Mouse (Mus musculus) v-Abl transformed pro-B cells (cell line): ENCODE data around the gene B3gnt9.
"Not testable (repeated sequence)": the region's sequence is repeated elsewhere in the genome, so short reads cannot be mapped to it uniquely, and the experiment has no call there.

Experiments
- in situ Hi-C, 2 experiments: fragments of 400-800 bp; cut with MboI; formaldehyde crosslinking; loops; one replicate each; pipeline ENCODE4 v1.15.1; 2025; ENCODE audit not compliant: unreplicated experiment in 2 of 2

Gene B3gnt9

GRCm38 (mm10) chr8:105263244-105263912 is 8.4 kb upstream of the B3gnt9 start:
- in situ Hi-C loops = loop anchor here in 1 of 2 experiments (10.0 kb wide), 1 partner anchor 99 kb away; no protein-coding TSS in a partner anchor

DNA sequence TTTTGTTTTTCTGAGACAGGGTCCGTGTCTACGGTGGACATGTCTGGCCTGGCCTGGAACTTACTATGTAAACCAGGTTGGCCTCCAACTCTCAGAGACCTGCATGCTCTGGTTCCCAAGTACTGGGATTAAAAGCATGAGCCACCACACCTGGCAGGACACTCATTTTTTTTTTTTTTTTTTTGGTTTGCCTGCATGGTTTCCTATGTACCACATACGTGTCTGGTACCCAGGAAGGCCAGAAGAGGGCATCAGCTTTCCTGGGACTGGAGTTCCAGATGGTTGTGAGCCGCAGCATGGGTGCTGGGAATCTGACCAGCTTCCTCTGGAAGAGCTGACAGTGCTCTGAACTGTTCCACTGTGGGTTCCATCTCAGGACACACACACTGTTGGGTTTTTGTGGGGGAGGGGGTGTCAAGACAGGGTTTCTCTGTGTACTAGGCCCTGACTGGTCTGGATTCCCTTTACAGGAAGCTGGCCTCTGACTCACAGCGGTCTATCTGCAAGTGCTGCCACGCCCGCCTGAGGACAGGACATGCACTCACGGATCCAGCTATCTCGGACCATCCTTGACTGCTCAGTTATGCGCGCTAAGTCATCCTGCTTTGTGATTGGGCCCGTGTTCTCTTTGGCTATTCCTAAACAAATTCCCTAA is 6.5 kb upstream of the B3gnt9 start:
- in situ Hi-C loops = loop anchor here in 1 of 2 experiments (10.0 kb wide), 1 partner anchor 97 kb away; no protein-coding TSS in a partner anchor

DNA sequence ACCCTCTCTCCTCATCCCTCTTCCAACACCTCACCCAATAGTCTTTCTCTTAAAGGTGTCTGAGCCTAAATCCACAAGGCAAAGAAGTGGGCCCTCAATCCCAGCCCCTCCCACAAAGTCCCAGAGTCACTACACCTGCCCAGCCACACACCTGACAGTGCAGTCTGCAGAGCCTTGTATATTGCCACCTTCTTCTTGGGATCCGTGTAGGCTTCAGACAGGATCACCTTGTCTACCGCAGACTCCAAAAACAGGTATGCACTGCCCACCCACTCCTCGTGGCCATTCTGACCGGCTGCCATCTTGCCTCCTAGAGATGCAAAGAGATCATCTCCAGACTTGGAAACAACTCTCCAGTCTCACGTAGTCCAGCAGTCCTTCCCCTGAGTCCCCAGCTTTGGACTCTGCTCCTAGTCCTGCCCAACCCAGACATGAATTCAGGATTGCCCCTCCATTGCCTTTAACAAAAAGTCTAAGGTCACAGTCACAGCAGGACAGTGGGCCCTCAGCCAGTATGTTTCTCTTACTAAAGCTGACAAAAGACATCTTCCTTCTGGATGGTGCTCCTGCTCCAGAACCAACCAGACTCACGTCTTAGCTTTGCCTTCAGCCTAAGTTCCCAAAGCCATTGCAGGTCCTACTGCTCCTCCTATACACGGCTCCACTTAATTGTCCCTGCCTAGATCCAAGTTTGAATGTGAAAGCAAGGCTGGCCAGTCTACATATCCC is 5.6 kb upstream of the B3gnt9 start:
- in situ Hi-C loops = loop anchor here in 1 of 2 experiments (10.0 kb wide), 1 partner anchor 96 kb away; no protein-coding TSS in a partner anchor

GRCm38 (mm10) chr8:105259721-105260320 is 4.9 kb upstream of the B3gnt9 start:
- in situ Hi-C loops = loop anchor here in 1 of 2 experiments (10.0 kb wide), 1 partner anchor 95 kb away; no protein-coding TSS in a partner anchor

DNA sequence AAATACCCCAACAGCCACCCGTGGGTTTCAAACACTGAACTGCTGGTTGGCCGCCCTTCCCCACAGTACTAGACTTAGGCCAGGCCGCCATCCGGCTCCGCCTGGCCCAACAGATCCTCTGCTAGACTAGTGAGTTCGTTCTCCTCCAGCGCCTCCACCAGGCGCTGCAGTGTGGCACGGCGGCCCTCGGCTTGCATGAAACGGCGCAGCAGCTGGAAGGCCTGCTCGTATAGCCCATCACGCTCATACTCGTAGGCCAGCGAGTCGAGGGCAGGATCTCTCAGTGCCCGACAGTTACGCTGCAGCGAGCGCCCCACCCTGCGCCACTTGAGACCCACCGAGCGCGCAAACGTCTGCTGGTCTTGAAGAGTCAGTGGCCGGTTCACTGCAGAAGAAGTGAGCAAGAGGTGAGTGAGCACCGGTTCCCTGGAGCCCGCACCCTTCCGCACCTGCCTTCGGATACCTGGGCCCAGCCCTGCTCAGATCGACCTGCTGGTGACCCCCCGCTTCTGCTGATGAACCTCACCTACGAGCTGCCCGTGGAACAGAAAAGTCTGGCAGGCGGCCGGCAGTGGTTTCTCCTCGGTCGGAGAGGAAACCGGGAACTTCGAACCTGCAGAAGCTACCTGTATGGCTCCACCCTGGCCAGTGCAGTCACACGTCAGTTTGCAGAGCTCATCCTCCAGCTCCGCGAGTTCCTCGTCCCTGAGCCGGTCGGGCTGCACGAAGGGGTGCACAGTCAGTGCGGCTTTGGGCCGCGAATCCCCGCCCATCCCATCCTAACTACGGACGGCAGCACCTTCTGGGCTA is 4.2 kb upstream of the B3gnt9 start:
- in situ Hi-C loops = no loop called here

DNA sequence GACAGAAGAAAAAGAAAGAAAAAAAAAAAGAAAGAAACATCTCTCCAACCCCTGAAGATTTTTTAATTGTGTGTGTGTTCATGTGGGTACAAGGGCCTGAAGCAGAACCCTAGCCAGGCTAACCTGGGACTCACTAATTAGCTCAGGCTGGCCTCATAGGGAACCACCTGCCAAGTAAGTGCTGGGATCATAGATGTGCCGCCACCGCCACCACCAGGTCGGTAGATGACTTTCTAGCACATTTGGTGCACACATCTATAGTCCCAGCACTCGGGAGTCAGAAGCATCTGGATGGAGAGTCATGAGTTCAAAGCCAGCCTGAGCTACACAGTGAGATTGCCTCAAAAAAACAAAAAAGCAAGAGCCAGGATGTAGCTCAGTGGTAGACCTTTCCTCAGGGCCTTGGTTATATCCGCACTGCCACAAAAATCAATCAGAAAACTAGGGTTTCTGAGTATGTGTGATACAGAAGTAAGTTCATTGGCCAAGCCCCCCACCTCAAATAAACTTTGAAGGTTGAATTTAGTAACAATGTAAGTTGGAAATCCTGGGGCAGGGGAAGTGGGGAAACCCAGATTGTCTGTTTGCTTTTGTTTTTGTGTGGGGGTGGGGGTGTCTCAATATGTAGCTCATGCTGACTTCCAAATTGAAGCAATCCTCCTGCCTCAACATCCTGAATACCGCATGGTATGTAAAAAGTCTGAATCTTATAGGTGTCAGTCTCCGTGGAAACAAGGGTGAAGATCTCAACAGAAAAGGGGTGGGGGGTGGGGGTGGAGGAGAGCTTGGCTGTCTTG is 2.6 kb upstream of the B3gnt9 start:
- in situ Hi-C loops = no loop called here

DNA sequence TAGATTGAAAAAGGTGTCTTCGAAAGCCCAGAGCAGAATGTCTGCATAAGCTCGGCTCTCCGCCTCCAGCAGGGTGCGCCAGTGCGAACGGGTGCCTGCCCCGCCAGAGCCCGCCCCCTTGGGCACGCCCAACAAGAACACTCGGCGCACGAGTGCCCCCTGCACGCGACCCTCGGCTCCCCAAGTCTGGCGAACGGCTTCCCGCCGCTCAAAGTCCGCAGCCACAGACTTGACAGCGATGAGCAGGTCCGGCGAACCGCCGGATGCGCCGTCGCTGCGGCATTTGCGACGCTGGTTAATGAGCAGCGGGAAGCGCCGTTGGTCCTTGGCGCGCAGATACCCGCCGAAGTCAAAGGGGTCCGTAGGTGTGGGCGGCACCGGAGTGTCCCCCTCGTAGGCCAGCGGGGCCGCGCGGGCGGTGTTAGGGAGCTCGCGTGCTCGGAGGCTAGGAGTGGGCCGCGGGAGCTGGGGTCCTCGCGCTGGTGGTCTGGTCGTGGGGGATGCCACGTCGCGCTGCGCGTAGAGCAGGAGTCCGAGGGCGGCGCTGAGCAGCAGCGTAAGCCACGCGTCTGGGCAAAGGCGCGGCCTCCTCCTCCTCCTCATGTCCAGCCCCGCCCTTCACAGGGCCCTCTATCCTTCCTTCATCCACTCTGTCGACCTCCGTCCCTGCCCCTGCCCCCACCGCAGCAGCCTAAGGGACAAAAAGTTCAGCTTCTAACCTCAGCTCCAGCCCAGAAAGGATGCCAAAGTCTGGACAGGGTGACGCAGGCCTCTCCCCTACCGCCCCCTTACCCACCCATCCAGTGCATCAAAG is 594 bp downstream of the B3gnt9 start:
- in situ Hi-C loops = loop anchor here in 1 of 2 experiments (5.0 kb wide), 1 partner anchor 33 kb away; the partner anchor contains the start of gene 4931428F04Rik

DNA sequence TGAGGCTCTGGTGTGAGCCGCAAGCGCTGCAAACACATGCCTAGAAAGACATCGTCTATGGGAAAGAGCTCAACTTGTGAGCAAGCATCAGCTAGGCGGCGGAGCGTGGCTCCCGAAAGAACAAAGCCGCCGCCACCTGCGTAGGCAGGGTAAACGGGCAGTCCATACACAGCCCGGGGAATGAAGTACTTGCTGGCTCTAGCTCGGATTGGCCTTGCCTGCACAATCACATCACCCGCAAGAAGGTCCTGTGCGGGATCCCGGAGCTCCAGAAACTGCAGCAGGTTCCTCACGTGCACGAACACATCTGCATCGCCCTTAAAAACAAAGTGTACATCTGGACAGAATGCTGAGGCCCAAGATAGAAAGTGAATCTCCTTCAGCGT is 1.2 kb downstream of the B3gnt9 start:
- in situ Hi-C loops = loop anchor here in 1 of 2 experiments (5.0 kb wide), 1 partner anchor 34 kb away; the partner anchor contains the start of gene 4931428F04Rik

DNA sequence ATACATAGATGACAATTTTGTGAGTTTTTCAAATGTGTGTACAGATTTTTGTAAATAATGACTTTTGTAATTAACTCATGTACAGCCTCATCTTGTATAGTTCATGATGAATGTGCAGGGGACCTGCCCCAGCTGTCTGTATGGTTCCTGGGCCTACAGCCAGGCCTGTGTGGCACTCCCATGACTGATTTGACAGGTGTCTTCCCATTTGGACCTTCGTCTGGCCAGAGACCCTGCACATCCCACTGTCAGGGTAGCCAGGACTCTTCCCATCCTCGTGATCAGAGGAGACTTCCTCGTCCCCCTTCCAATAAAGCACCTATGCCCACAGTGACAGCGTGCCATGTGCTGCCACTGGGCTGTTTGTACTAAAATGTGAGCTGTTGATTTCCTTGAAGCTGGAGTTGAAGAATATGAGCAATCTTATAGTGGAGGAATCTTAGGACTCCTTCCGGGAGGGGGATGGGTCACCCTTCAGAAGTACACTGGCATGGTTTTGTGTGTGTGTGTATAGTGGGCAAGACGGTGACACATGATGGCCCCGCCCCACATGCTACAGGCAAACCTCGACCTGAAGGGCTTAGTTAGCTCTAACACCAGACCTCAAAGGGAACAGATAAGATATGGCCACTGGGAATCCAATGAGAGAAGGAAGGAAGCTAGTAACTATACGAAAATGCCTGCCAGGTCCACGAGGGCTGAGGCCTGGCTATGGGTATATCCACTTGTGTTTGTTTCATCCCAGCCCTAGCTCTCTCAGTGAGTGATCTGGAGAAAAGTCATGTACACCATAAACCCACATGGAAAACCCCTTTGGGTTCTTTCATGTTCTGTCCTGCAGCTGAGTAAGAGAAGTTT is 2.0 kb downstream of the B3gnt9 start:
- in situ Hi-C loops = loop anchor here in 1 of 2 experiments (5.0 kb wide), 1 partner anchor 34 kb away; the partner anchor contains the start of gene 4931428F04Rik

DNA sequence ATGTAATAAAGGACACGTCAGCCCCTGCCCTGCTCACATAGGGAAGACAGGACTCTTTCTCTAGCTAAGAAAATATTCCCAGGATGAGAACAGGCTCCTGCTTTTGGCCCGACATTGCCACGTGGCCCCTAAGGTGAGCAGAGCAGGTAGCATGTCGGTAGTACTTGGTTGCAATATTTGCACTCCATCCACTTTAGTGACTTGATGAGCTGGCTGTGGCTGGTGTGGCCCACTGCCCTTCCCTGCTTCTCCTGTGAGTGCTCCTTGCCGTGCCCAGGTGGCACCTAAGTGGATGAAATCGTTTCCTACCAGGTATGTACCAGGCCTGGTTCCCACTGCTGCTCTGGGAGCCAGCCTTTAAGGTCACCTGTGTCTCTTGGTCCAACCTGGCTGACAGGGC is 3.0 kb downstream of the B3gnt9 start:
- in situ Hi-C loops = loop anchor here in 1 of 2 experiments (5.0 kb wide), 1 partner anchor 35 kb away; the partner anchor contains the start of gene 4931428F04Rik

DNA sequence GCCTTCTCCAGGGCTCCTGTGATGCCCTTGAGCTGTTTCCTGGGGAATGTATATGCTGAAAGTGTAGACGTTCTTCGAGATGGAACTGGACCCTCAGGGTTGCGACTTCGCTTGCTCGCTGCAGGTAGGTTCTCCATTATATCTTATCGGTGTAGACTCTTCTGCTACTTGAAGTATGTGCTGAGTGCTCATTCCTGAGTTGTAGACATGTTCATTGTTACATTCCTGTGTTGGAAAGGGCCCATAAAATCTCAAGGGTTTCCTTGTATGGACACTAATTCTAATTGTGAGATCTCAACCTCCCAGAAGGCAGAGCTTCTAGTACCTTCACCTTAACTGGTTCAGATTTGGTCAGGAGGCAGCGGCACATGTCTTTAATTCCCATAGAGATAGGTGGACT is 13.9 kb downstream of the B3gnt9 start:
- in situ Hi-C loops = no loop called here

DNA sequence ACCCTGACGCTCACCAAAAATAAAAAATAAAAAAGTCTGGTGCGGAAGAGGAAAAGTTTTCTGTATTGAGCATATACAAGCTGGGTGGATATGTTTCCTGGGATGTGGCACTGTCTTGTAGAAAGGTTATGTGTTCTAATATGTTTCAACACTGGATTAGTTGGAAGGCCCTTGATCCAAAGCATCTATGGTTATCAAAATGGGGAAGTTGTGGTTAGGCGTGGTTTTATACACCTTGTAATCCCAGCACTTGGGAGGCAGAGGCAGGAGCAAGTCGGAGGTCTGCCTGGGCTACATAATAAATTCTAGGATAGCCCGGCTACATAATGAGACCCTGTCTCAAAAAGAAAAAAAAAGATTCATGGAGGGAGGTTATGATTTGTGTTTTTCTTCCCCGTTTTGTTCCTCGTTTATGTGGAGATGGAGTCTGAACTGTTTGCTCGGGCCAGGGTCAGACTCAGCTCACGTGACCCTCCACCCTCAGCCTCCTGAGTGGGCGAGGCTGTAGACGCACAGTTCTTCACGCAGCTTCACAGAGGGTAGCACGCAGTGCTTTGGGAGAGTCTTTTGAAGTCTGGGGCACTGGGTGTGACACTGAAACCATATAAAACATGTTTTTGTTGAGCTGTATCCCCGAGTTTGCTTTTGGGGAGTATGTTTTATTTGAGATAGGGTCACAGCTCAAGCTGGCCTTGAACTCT is 17.4 kb downstream of the B3gnt9 start:
- in situ Hi-C loops = no loop called here

DNA sequence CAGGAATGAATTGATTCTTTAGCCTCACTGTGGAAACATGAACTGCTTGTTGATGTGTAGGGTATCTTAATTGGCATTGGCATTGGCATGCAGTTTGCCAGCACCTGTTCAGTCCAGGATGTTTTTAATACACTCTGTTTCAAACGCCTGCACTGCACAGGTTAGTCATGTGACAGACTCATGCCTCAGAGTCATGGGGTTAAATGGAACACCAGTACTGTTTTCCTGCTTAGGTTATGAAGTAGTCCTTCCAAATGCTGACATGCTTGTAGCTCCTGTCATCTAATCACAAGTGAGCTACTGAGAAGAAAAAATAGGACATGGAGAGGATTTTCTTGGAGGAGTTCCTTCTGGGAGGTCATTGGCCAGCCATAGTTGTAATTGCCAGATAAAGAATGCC is 19.7 kb downstream of the B3gnt9 start:
- in situ Hi-C loops = no loop called here

- in situ Hi-C loops = no loop called here
Measured at GRCm38 (mm10) chr8:105233126-105233935, 21.6 kb downstream of the B3gnt9 start.

DNA sequence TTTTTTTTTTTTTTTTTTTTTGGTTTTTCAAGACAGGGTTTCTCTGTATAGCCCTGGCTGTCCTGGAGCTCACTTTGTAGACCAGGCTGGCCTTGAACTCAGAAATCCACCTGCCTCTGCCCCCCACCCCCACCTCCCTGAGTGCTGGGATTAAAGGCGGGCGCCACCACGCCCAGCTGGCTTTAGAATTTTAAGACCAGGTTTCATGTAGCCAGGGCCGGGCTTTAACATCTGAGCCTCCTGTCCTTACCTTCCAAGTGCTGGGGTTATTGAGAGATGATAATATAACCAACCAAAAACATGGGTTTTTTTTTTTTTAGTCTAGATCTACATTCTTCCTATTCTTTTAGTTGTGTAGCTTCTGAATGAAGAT is 22.6 kb downstream of the B3gnt9 start:
- in situ Hi-C loops = not testable (repeated sequence)
